Mouse (Mus musculus) megakaryocyte, embryonic 14.5 days (primary cell): ENCODE measurements around the gene Tnfsfm13. TPM values are rescaled to one million over a fixed set of nuclear protein-coding genes. Genes with fewer than 3 reads are reported as not detected.
"Not testable (repeated sequence)": the region's sequence is repeated elsewhere in the genome, so short reads cannot be mapped to it uniquely, and the experiment has no call there.

Experiments used
- H3K27me3 ChIP-seq: replicated peaks from 2 replicates; pipeline ENCODE3; 2012; ENCODE audit warnings: inconsistent platforms
- H3K36me3 ChIP-seq: replicated peaks from 2 replicates; pipeline ENCODE3; 2012; ENCODE audit warnings: low read length, inconsistent platforms, mixed read lengths
- H3K4me1 ChIP-seq: 2 replicates; pipeline ENCODE4 v1.6.1; 2012; ENCODE audit warnings: inconsistent platforms
- H3K4me3 ChIP-seq: replicated peaks from 2 replicates; pipeline ENCODE3; 2012; ENCODE audit warnings: moderate library complexity, mild to moderate bottlenecking, inconsistent platforms
- H3K9me3 ChIP-seq: 2 replicates; pipeline ENCODE4 v1.6.1; 2012; ENCODE audit warnings: inconsistent platforms
- FLI1 ChIP-seq: IDR thresholded peaks from 2 replicates; pipeline ENCODE4 v1.6.1; 2012; ENCODE audit warnings: low read length, inconsistent platforms, mixed read lengths
- GATA1 ChIP-seq: IDR thresholded peaks from 3 replicates; pipeline ENCODE4 v1.6.1; 2012; ENCODE audit warnings: mixed read lengths, low read length, inconsistent platforms, borderline replicate concordance
- polyA plus RNA-seq: library from polyadenylated mRNA; stranded (reverse); fragments of >175 nt; gene quantifications from 2 replicates; pipeline ENCODE4 v1.2.3, GENCODE M21; 2012; ENCODE audit warnings: low replicate concordance; ENCODE audit not compliant: insufficient read depth

Gene Tnfsfm13
- polyA plus RNA-seq, 1 experiment = 2.5 TPM

DNA sequence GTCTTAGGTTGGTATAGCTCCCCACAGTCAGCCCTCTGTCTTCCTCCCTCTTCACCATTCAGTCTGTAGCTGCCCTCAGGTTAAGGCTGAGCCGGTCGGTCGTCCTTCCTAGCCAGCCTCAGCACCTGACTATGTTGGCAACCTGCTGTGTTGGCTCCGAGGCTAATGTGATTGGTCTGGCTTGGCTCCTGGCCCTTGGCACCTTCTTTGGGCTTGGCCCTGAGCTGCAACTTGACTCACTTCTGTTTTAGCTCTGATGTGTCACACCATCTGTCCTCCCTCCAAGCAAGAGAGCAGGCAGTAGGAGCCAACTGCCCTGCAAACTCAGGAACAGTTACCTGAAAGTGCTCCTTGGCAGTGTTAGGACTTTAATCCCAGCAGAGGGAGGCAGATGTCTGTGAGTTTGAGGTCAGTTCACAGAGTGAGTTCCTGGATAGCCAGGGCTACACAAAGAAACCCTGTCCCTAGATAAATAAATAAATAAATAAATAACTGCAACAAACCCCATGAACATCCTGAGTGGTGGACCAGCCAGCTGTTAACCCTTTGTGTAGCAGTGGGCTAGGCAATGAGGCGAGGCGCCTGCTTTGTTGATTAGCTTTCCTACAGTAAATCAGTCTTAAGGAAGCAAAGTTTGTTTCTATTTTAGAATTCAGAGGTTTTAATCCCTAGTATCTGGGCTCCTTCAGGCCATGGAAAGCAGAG is 11.0 kb upstream of the Tnfsfm13 start:
- H3K4me3 ChIP-seq = no peak overlapping the region
- H3K4me1 ChIP-seq = peaks cover 57% of the 10 kb centered on the region
- no peaks in the 10 kb centered on the region for H3K9me3 ChIP-seq
- peaks cover 4% of the 10 kb centered on the region for H3K27me3 ChIP-seq
- TF ChIP-seq FLI1 (no peak), GATA1 (no peak)
- H3K36me3 ChIP-seq = no peaks in the 10 kb centered on the region

DNA sequence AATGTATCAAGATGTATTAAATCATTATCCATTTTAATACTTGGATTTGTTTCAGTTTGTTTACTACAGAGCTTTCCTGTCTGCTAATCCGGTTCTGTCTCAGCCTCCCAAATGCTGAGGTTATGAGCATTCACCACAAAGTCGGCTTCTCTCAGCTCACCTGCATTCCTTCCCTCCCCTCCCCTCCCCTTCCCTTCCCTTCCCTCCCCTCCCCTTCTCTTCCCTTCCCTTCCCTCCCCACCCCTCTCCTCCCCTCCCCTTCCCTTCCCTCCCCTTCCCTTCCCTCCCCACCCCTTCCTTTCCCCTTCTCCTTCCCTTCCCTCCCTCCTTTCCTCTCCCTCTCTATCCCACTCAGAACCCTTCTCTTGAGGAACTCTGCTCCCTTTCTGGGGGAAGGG is 8.7 kb upstream of the Tnfsfm13 start:
- Histone ChIP-seq H3K36me3 (no peaks in the 10 kb centered on the region), H3K9me3 (no peaks in the 10 kb centered on the region)

DNA sequence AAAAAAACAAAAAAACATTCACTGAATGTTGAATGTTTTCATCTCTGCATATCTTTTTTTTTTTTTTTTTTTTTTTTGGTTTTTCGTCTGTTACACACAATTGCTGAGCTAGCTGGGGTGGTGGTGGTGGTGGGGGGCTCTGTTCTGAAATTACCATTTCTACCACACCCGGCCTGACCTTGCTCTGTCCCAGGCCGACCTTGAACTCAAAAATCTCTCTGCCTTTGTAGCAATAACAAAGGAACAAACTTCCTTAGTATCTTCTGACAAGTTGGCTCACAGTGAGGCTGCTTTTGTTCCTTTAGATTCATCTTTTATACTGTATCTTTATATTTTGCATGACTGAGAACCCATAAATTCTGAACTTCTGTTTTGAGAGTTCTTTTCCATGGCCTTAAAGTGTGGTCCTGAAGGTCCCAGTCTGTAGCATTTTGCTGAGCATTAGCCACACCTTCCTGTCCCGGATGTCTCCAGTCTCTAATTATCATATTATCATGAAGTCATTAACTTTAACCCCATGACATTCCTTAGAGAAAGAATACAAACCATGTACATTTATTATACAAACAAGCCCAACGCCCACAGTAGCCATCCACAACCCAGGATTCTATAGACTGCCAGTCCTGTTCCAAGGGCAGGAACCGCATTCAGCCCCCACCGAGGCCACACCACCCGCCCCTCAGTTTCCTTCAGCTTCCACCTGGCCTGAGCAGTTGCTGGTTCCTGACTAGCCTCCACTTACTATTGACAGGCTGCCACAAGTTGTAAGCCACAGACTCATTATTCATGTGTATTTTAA is 8.1 kb upstream of the Tnfsfm13 start:
- no peaks in the 10 kb centered on the region for H3K36me3 ChIP-seq
- H3K27me3 ChIP-seq = peaks cover 4% of the 10 kb centered on the region
- H3K9me3 ChIP-seq = no peaks in the 10 kb centered on the region
- TF ChIP-seq FLI1 (no peak), GATA1 (no peak)
- no peak overlapping the region for H3K4me3 ChIP-seq
- peaks cover 44% of the 10 kb centered on the region for H3K4me1 ChIP-seq

More for the DNA sequence above, 8.7 kb upstream of the Tnfsfm13 start:
- TF ChIP-seq FLI1 (no peak), GATA1 (no peak)
- H3K4me1 ChIP-seq = peaks cover 48% of the 10 kb centered on the region
- no peak overlapping the region for H3K4me3 ChIP-seq
- peaks cover 4% of the 10 kb centered on the region for H3K27me3 ChIP-seq

GRCm38 (mm10) chr11:69703381-69703780 is 7.5 kb upstream of the Tnfsfm13 start:
- not testable (repeated sequence) for H3K9me3 ChIP-seq, H3K4me3 ChIP-seq, H3K36me3 ChIP-seq, H3K27me3 ChIP-seq
- H3K4me1 ChIP-seq = peaks cover 39% of the 10 kb centered on the region

DNA sequence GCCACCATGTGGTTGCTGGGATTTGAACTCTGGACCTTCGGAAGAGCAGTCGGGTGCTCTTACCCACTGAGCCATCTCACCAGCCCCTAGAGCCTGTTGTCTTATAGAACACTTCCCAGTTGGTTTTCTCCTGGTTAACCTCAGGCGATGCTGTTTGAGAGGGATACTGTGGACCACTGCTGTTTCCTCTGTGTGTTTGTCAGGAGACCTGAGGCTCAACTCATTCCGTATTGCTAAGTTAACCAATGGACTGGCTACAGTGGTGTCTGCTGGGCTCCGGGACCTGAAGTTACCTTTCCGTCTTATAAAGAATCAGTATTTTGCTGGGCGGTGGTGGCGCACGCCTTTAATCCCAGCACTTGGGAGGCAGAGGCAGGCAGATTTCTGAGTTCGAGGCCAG is 7.0 kb upstream of the Tnfsfm13 start:
- not testable (repeated sequence) for H3K36me3 ChIP-seq, H3K27me3 ChIP-seq, H3K9me3 ChIP-seq, H3K4me3 ChIP-seq
- peaks cover 39% of the 10 kb centered on the region for H3K4me1 ChIP-seq

DNA sequence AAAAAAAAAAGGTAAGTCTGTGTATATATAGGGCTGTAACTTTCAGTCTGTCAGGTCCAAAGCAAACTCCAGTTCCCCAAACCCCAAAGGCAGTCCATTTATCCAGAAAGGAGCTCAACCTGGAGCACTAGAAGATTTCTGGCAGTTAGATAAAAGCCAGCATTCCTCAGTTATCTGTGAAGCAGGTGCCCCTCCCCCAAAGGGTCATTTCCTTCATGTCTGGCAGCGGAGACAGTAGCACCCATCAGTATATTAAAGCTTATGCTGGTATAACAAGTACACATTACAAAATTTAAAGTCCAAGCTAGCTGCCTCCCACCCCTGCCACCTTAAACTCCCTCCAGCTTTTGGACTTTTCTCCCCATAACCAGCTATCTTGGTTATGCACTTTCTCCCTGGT is 3.7 kb upstream of the Tnfsfm13 start:
- no peak overlapping the region for H3K4me3 ChIP-seq
- H3K36me3 ChIP-seq = no peaks in the 10 kb centered on the region
- TF ChIP-seq FLI1 (no peak), GATA1 (no peak)
- H3K27me3 ChIP-seq = peaks cover 6% of the 10 kb centered on the region
- peaks cover 41% of the 10 kb centered on the region for H3K4me1 ChIP-seq
- peaks cover 5% of the 10 kb centered on the region for H3K9me3 ChIP-seq

GRCm38 (mm10) chr11:69698574-69698973 is 2.7 kb upstream of the Tnfsfm13 start:
- no peaks in the 10 kb centered on the region for H3K36me3 ChIP-seq

DNA sequence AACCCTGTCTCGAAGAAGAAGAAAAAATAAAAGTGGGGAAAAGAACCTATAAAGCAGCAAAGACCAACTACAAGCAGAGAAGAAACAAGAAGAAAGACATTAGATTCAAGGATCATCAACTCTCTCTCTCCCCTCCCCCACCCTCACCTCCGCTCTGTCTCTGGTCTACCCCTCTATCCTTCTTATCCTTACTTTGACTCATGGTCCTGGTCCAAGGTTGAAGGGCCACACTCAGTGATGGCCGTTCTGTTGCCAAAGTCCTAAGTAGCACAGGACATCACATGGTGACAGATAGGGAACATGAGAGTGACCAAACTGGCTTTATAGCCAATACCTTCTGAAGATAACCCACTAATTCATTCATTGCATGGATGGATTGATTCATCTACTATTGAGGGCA is 1.5 kb upstream of the Tnfsfm13 start:
- no peak for TF ChIP-seq FLI1
- no peak for TF ChIP-seq GATA1
- Histone ChIP-seq H3K36me3 (no peaks in the 10 kb centered on the region), H3K9me3 (peaks cover 5% of the 10 kb centered on the region), H3K27me3 (peaks cover 6% of the 10 kb centered on the region), H3K4me1 (peaks cover 42% of the 10 kb centered on the region), H3K4me3 (no peak overlapping the region)

More at GRCm38 (mm10) chr11:69698574-69698973, 2.7 kb upstream of the Tnfsfm13 start:
- Histone ChIP-seq H3K27me3 (peaks cover 6% of the 10 kb centered on the region), H3K4me1 (peaks cover 32% of the 10 kb centered on the region), H3K9me3 (peaks cover 5% of the 10 kb centered on the region), H3K4me3 (no peak overlapping the region)
- TF ChIP-seq GATA1 (no peak), FLI1 (no peak)

DNA sequence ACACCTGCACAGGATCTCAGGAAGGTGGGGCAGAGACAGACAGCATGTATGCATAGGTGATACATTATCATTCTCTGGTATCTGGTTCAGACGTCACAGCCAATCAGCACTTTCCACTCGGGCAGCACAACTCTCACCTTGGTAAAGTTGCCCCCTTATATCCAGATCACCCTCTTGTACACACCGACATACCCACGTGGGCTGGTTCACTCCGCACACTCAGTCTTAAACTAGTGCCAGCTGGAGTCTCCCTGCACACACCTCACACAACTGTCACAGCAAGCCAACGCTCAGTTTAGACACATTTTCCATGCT is 895 bp downstream of the Tnfsfm13 start:
- H3K36me3 ChIP-seq = no peaks in the 10 kb centered on the region
- H3K4me1 ChIP-seq = peaks cover 55% of the 10 kb centered on the region
- peaks cover 6% of the 10 kb centered on the region for H3K27me3 ChIP-seq
- TF ChIP-seq FLI1 (no peak), GATA1 (no peak)
- peaks cover 5% of the 10 kb centered on the region for H3K9me3 ChIP-seq
- peak overlapping the region; percentile 87 for H3K4me3 ChIP-seq

DNA sequence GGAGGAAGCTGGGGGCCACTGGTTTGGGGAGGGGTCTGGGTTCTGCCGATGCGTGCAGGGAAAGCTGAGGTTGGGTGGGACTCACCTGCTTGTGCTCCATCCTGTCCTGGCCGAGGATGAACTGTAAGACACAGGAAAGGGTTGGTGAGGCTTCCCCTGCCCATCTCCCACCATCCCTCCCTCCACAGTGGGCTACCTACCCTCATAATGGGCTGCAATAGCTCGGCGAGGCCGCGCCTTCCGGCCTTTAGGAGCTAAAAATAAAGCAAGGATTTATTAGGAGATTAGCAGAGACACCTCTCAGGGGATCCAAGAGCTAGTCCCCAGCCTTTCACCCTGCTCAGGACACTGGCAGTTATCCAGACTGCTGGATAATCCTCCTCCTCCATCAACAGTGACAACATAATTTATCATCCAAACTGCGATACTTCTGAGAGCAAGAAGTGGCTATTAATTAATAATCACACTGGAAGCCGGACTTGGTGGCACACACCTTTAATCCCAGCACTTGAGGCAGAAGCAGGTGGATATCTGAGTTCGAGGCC is 2.4 kb downstream of the Tnfsfm13 start:
- H3K36me3 ChIP-seq = no peaks in the 10 kb centered on the region
- H3K4me1 ChIP-seq = peaks cover 61% of the 10 kb centered on the region
- no peak overlapping the region for H3K4me3 ChIP-seq
- H3K27me3 ChIP-seq = peaks cover 6% of the 10 kb centered on the region
- no peak for TF ChIP-seq FLI1
- H3K9me3 ChIP-seq = peaks cover under 1% of the 10 kb centered on the region
